Mouse (Mus musculus): ENCODE data around the gene Pja2.
"Not testable (repeated sequence)": the region's sequence is repeated elsewhere in the genome, so short reads cannot be mapped to it uniquely, and the experiment has no call there.

Pja2 gene

DNA sequence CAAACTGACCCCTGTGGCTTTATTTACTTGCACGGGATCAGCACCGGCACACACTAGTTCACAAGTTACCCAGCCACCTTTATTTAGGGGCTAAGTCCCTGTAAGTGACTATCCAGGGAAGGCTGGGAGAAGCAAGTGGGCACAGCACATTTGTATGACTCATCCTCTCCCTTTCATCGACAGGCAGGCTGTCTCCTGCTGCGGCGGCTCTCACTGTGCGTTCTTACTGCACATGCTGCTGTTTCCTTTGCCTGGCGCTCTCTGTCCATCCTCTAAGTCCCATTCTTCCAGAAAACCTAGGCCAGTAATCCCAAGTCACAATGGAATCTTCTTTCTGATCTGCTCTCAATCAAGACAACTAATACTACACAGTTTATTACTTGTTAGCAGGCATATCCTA, 43.7 kb downstream of the Pja2 start:
- peak; percentile 33; the same call in 1 of the 2 replicates for ATAC-seq (ENCODE audit: insufficient number of reproducible peaks, low FRiP score, low TSS enrichment)

DNA sequence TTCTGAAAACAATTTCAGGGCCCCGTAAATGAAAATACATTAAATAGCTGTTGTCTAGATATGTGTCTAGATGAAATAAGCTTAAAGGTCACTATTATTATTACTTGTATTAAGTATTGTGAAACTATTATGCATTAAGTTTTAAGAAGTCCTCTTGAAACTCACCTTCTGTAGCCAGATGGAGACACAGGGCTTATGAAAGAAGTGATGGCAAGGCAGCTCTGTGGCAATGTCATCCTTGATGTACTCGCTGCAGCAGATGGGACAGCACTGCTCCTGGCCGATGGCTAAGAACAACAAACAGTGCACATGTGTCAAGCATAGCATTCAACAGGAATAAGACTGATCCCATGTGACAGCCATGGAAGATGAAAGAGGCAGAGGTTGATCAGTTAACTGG, 44.9 kb downstream of the Pja2 start:
- no peak for ATAC-seq (ENCODE audit: insufficient number of reproducible peaks, low FRiP score, low TSS enrichment)

DNA sequence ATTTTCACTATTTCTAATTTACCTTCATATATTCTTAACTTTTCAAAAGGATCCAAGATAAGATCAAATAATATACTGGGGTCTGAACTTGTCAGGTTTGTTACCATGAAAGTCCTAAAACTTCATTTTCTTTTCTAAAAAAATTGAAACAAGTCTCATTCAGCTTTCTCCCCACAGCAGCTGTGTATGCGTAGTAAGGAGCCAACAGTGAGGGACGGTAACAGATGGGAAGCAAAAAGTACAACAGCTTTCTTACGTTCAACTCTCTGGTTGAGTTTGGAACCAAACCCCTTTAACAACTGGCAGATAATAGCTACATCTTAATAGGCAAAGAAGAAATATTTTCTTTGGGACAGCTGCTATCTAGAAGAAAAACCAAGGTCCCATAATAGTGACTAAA, 50.3 kb downstream of the Pja2 start:
- ATAC-seq (ENCODE audit: insufficient number of reproducible peaks, low FRiP score, low TSS enrichment): not testable (repeated sequence)

DNA sequence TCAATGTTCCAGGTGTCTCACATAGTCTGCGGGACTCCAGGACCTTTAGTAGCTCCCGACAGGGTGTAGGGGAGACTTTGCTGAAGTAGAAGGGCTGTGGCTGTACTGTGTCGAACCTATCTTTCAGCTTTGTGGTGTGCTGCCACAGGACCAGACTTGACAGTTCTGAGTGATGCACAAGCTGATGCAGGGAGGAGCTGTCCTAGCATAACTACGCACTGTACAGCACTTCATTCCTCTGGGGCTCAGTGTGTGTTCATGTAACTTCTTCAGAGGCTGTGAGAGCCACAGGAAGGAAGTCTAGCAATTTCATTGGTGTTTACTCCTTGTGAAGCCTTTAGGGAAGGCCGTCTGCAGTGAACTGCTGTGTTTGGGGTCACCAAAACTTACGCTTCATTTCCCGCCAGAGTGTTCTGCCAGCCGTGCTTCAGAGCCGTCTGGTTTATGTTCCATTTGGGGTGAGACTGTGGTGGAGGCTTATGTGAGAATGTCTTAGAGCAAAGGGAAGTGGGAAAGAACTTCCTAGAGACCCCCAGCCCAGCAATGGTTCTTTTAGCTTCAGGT, 54.0 kb downstream of the Pja2 start:
- ATAC-seq (ENCODE audit: insufficient number of reproducible peaks, low FRiP score, low TSS enrichment): no peak

DNA sequence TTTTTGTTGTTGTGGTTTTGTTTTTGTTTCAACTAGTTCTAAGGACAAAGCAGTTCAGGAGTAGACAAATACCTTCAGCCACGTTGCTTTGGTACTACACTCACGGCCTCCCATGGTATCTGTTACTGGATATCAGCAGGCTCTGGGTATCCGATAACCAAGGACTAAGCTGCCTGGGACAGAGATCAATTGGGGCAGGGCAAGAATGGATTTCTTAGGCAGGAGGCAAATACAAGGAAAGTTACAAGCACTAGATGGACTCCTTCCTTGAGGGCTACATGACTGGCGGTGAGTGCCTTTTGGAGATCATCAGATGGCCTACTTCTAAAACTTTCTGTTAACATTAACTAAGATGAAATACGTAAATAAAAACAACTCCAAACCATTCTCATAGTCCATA, 55.0 kb downstream of the Pja2 start:
- ATAC-seq (ENCODE audit: insufficient number of reproducible peaks, low FRiP score, low TSS enrichment): no peak

DNA sequence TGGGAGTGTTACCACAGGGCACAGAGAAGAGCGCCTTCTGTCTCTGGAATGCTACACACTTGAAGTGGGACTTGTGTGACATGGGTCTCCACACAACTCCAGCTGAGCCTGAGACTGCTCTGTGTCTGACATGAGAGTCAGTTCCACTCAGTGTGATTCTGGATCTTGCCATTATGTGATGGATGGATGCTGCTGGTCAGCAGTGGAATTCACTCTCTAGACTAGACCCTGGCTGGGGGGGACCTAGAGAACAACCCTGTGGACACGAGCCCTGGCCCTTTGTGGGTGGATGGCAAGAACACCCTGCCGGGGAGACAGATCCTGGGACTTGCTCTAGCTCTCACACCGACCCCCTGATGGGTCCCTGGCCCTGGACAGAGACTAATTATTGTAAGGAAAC, 56.5 kb downstream of the Pja2 start:
- ATAC-seq (ENCODE audit: insufficient number of reproducible peaks, low FRiP score, low TSS enrichment): peak; percentile 8

DNA sequence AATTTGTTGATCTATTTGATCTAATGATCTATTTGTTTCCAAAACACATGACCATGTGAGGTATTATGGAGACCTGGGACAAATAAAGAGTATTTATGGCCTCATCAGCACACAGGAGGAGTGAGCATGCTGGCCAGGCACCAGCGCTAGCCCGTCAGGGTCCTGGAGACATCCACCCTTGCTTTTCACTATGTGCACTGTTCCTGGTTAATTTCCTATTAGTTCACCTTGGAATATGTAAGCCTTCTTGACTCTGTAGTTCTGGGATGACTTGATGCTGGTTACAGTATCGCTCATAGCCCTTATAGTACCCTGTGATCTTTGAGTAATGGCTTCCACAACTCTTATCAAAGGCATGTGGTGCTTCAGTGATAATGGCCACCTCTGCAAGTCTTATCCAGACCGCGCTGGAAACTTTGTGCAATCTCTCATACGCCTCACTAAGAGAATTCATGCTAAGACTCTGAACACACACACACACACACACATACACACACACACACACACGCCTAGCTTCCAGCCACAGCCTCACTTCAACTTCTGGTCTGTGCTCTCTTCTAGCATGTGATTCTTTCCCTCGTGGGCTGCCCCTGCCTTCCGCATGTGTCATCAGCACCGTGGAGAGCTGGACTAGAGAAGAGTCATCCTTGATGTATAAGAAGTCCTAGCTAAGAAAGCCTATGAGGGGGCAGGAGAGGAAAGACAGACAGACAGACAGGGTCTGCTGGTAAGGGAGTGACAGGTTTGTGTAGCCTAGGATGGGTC, 57.2 kb downstream of the Pja2 start:
- no peak for ATAC-seq (ENCODE audit: insufficient number of reproducible peaks, low FRiP score, low TSS enrichment)

DNA sequence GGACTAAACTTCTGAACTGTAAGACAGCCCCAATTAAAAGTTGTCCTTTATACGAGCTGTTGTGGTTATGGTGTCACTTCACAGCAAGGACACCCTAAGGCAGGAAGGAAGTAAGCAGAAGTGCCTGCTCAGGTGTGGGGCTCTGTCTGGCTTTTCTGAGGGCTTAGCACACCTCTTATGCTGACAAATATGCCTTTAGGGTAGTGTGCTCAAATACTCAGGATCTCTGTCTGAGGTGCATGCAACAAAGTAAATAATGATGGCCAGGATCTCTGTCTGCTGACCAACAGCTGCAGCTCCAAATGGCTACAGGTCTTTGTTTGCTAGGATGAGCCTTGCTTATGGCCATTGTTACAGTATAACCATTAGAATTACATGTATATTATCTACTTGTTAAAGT, 71.1 kb downstream of the Pja2 start:
- no peak for ATAC-seq (ENCODE audit: insufficient number of reproducible peaks, low FRiP score, low TSS enrichment)

GRCm38 (mm10) chr17:64248246-64248645, 83.5 kb downstream of the Pja2 start:
- no peak for ATAC-seq (ENCODE audit: insufficient number of reproducible peaks, low FRiP score, low TSS enrichment)

DNA sequence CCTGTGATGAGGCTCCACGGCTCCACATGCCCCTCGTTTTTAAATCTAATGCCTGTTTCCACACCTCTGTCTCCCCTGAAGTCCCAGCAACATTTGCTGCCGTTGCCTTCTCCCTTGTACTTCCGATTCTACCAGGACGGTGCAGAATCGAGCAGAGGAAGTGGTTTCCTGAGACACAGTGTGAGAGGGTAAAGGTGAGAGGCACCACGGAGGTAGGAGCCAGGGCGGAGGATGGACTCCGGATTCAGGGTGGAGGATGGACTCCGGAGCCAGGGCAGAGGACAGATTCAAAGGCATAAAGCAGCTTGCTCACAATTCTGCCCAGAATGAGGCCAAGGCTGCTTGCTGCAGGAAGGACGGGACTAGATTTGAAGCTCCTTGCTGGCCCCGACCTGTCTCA, 88.8 kb downstream of the Pja2 start:
- no peak for ATAC-seq (ENCODE audit: insufficient number of reproducible peaks, low FRiP score, low TSS enrichment)

- no peak for ATAC-seq (ENCODE audit: insufficient number of reproducible peaks, low FRiP score, low TSS enrichment)
These were observed 89.3 kb downstream of the Pja2 start for GRCm38 (mm10) chr17:64242310-64242859.

GRCm38 (mm10) chr17:64241544-64242292, 90.0 kb downstream of the Pja2 start:
- ATAC-seq (ENCODE audit: insufficient number of reproducible peaks, low FRiP score, low TSS enrichment): no peak

- ATAC-seq (ENCODE audit: insufficient number of reproducible peaks, low FRiP score, low TSS enrichment): no peak
These were observed 99.6 kb downstream of the Pja2 start for GRCm38 (mm10) chr17:64232134-64232533.

GRCm38 (mm10) chr17:64231637-64232036, 100.1 kb downstream of the Pja2 start:
- not testable (repeated sequence) for ATAC-seq (ENCODE audit: insufficient number of reproducible peaks, low FRiP score, low TSS enrichment)

- no peak for ATAC-seq (ENCODE audit: insufficient number of reproducible peaks, low FRiP score, low TSS enrichment)
These were observed 100.5 kb downstream of the Pja2 start for GRCm38 (mm10) chr17:64231172-64231571.

Measured in cerebellum, adult (tissue).